21 mouse cellular contexts compared by ENCODE assay signal in the genomic region with DNA sequence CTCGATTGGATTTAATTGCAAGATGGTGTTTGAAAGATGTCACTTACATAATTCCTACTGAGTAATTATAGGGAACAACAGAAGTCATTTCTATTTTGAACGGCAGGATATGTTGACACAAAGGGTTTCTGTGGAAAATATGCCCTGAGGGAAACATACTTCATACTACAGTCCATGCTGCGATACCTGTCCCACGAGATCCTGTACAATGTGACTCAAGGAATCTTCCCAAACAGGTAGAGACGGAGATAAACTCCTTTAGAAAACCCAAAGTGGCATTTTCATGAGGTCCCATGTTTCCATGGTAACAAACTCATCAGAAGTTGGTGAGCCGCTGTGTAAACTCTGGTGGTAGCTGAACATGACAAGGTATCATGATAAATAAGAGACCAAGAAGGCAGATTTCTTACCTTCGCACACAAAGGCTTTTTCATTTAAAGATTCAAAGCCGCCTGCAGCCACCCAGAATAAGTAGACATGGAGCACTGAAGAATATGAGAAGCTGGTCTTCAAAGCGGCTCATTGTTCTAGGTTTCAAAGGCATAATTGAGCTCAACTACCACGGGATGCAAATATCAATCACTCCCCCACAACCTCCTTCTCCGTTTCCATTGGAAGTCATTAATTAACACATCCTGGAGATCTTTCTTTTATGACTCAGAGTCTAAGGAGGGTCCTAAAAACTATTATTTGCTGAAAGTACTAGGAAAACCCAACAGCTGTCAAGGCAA. TPM values are rescaled to one million over a fixed set of nuclear protein-coding genes. Genes with fewer than 3 reads are reported as not detected.
A peak's percentile ranks its signal among the peaks of the same experiment; 100 is the strongest.
DNase-seq lines count a peak whose midpoint lies in the region; ATAC-seq and TF ChIP-seq lines count a peak whose summit lies in the region.
"Had no signal": no experiment of that assay in that cellular context is flagged by ENCODE, and none has a peak within 500 bp of the region (broad histone marks: within the 10 kb centered on the region; RNA-seq: fewer than 3 reads in every experiment).

No protein-coding gene starts in this region.

- no peak overlapping the region for H3K9ac ChIP-seq in forebrain, embryonic 14.5 days (ENCODE audit: low read length)
- no peak overlapping the region for H3K9ac ChIP-seq in forebrain, embryonic 15.5 days (replicated peaks)
- H3K9ac ChIP-seq in limb, embryonic 14.5 days (ENCODE audit: low read depth, low read length, severe bottlenecking): no peak overlapping the region
- H3K9ac ChIP-seq: embryonic facial prominence, embryonic 13.5 days; hindbrain, embryonic 12.5 days; midbrain, embryonic 12.5 days; stomach, embryonic 15.5 days had no signal

- intact Hi-C loops in gastrocnemius, adult 2 months (cut with DNase I): no loop called here

- ATAC-seq in forebrain, embryonic 14.5 days: no peak
- ATAC-seq in forebrain, embryonic 15.5 days (replicated peaks): no peak
- ATAC-seq in limb, embryonic 14.5 days (ENCODE audit: low FRiP score, low read depth): no peak
- ATAC-seq: intestine, embryonic 16.5 days had no signal

- TF ChIP-seq CTCF in gastrocnemius, adult 2 months (IDR thresholded peaks at IDR 0.05): no peak

- no peaks in the 10 kb centered on the region for H3K36me3 ChIP-seq in forebrain, embryonic 14.5 days (ENCODE audit: control insufficient read depth, insufficient read depth, low read length)
- no peaks in the 10 kb centered on the region for H3K36me3 ChIP-seq in forebrain, embryonic 15.5 days
- H3K36me3 ChIP-seq in limb, embryonic 14.5 days (ENCODE audit: control insufficient read depth, insufficient read depth, low read length): no peaks in the 10 kb centered on the region
- no peaks in the 10 kb centered on the region for H3K36me3 ChIP-seq in limb, embryonic 10.5 days
- H3K36me3 ChIP-seq: embryonic facial prominence, embryonic 13.5 days; heart, embryonic 10.5 days; hindbrain, embryonic 12.5 days; midbrain, embryonic 12.5 days; stomach, embryonic 15.5 days had no signal

- H3K9me3 ChIP-seq in forebrain, embryonic 14.5 days (replicated peaks; ENCODE audit: control insufficient read depth, low read length): no peaks in the 10 kb centered on the region
- H3K9me3 ChIP-seq in forebrain, embryonic 15.5 days: no peaks in the 10 kb centered on the region
- H3K9me3 ChIP-seq in limb, embryonic 14.5 days (ENCODE audit: control insufficient read depth, low read length): no peaks in the 10 kb centered on the region
- no peaks in the 10 kb centered on the region for H3K9me3 ChIP-seq in limb, embryonic 10.5 days (replicated peaks)
- H3K9me3 ChIP-seq: embryonic facial prominence, embryonic 13.5 days; heart, embryonic 10.5 days; hindbrain, embryonic 12.5 days; midbrain, embryonic 12.5 days; stomach, embryonic 15.5 days had no signal

- H3K27ac ChIP-seq in forebrain, embryonic 14.5 days (ENCODE audit: low read depth, low read length): no peak overlapping the region
- no peak overlapping the region for H3K27ac ChIP-seq in forebrain, embryonic 15.5 days (replicated peaks)
- no peak overlapping the region for H3K27ac ChIP-seq in limb, embryonic 14.5 days (replicated peaks; ENCODE audit: low read depth, low read length)
- no peak overlapping the region for H3K27ac ChIP-seq in limb, embryonic 10.5 days
- H3K27ac ChIP-seq in gastrocnemius, adult 2 months: no peak overlapping the region
- H3K27ac ChIP-seq: embryonic facial prominence, embryonic 13.5 days; heart, embryonic 10.5 days; hindbrain, embryonic 12.5 days; macrophage; midbrain, embryonic 12.5 days; stomach, embryonic 15.5 days had no signal

- TF ChIP-seq POLR2A in limb, embryonic 14.5 days (IDR thresholded peaks at IDR 0.05; ENCODE audit: borderline replicate concordance, extremely low read depth, insufficient read depth, insufficient read length): no peak

- no peaks in the 10 kb centered on the region for H3K27me3 ChIP-seq in forebrain, embryonic 14.5 days (replicated peaks; ENCODE audit: control insufficient read depth, insufficient read depth, low read length)
- no peaks in the 10 kb centered on the region for H3K27me3 ChIP-seq in forebrain, embryonic 15.5 days
- no peaks in the 10 kb centered on the region for H3K27me3 ChIP-seq in limb, embryonic 14.5 days (ENCODE audit: control insufficient read depth, insufficient read depth, low read length)
- H3K27me3 ChIP-seq in limb, embryonic 10.5 days (ENCODE audit: low read depth, poor library complexity, severe bottlenecking): no peaks in the 10 kb centered on the region
- H3K27me3 ChIP-seq: embryonic facial prominence, embryonic 13.5 days; hindbrain, embryonic 12.5 days; midbrain, embryonic 12.5 days; stomach, embryonic 15.5 days had no signal

- peaks cover 6% of the 10 kb centered on the region for H3K4me1 ChIP-seq in forebrain, embryonic 14.5 days (ENCODE audit: control insufficient read depth, insufficient read depth, low read length)
- H3K4me1 ChIP-seq in forebrain, embryonic 15.5 days: peaks cover 5% of the 10 kb centered on the region; the same call in 1 of the 2 replicates
- no peaks in the 10 kb centered on the region for H3K4me1 ChIP-seq in limb, embryonic 14.5 days (ENCODE audit: control insufficient read depth, insufficient read depth, low read length)
- peaks cover 5% of the 10 kb centered on the region; the same call in 1 of the 2 replicates for H3K4me1 ChIP-seq in limb, embryonic 10.5 days
- H3K4me1 ChIP-seq: embryonic facial prominence, embryonic 13.5 days; heart, embryonic 10.5 days; midbrain, embryonic 12.5 days; stomach, embryonic 15.5 days had no signal

- no peak overlapping the region for H3K4me3 ChIP-seq in forebrain, embryonic 14.5 days (ENCODE audit: low read depth, low read length)
- no peak overlapping the region for H3K4me3 ChIP-seq in forebrain, embryonic 15.5 days
- no peak overlapping the region for H3K4me3 ChIP-seq in limb, embryonic 14.5 days (replicated peaks; ENCODE audit: low read length)
- no peak overlapping the region for H3K4me3 ChIP-seq in limb, embryonic 10.5 days
- H3K4me3 ChIP-seq in gastrocnemius, adult 2 months: no peak overlapping the region
- H3K4me3 ChIP-seq: embryonic facial prominence, embryonic 13.5 days; heart, embryonic 10.5 days; hindbrain, embryonic 12.5 days; midbrain, embryonic 12.5 days; myocyte; stomach, embryonic 15.5 days had no signal

- no peak overlapping the region for H3K4me2 ChIP-seq in forebrain, embryonic 14.5 days (ENCODE audit: low read length)
- H3K4me2 ChIP-seq in forebrain, embryonic 15.5 days (replicated peaks): no peak overlapping the region
- H3K4me2 ChIP-seq in limb, embryonic 14.5 days (replicated peaks; ENCODE audit: low read depth, low read length, severe bottlenecking): no peak overlapping the region
- H3K4me2 ChIP-seq: embryonic facial prominence, embryonic 13.5 days; hindbrain, embryonic 12.5 days; midbrain, embryonic 12.5 days; stomach, embryonic 15.5 days had no signal

- WGBS in forebrain, embryonic 14.5 days: 24% methylated on average over 11 of the region's 11 CpGs
- 30% methylated on average over 11 of the region's 11 CpGs for WGBS in forebrain, embryonic 15.5 days
- 55% methylated on average over 11 of the region's 11 CpGs for WGBS in limb, embryonic 14.5 days
- 72% methylated on average over 11 of the region's 11 CpGs for WGBS in limb, embryonic 10.5 days

- DNase-seq in forebrain, embryonic 14.5 days (ENCODE audit: low spot score): peak; percentile 30
- DNase-seq in limb, embryonic 14.5 days (ENCODE audit: low spot score): peak; percentile 39
- no peak for DNase-seq in limb, embryonic 10.5 days (ENCODE audit: low spot score)
- DNase-seq in R1 (ENCODE audit: low read depth, low spot score): peak; percentile 9
- DNase-seq in brain, embryonic 18.5 days (ENCODE audit: low read depth, low spot score): peak; percentile 0
- DNase-seq in gastrocnemius, adult 2 months: no peak
- DNase-seq in ovary, postnatal 14 days (ENCODE audit: low spot score): no peak
- DNase-seq: adrenal gland, adult 2 months; cerebellum, adult 11-12 months; cerebellum, postnatal 25 days; liver; right cerebral cortex, postnatal 25 days had no signal

RNA-seq across cellular contexts. Expression of a gene that starts 24.4 kb away (rescaled TPM):
- 4.9 and 6.0 TPM in 2 replicates for polyA plus RNA-seq in forebrain, embryonic 14.5 days (2014; fragmentation: Nextera tagmentation; extraction: Ambion mirVana)
- polyA plus RNA-seq in forebrain, embryonic 15.5 days (2015; fragmentation: Nextera tagmentation; extraction: Ambion mirVana): 7.1 and 7.2 TPM in 2 replicates
- polyA plus RNA-seq in limb, embryonic 14.5 days (2012; rRNA removed): 15.5 and 16.2 TPM in 2 replicates
- 18.4 and 18.9 TPM in 2 replicates for polyA plus RNA-seq in limb, embryonic 14.5 days (2014; fragmentation: Nextera tagmentation; extraction: Ambion mirVana)
- polyA plus RNA-seq in limb, embryonic 10.5 days (2016; fragmentation: Nextera tagmentation; extraction: Ambion mirVana): 2.9 TPM in 2 replicates
- 1 to 10 TPM; 2.5 to 3.4 TPM for total RNA-seq in gastrocnemius, adult 2 months (2021)

Comparison
In these comparisons a context has a peak if more than half of its experiments do, and no peak if none do; other contexts are left out.
1. DNase-seq: peak in forebrain, embryonic 14.5 days (single experiment), limb, embryonic 14.5 days (single experiment), R1 (single experiment) and brain, embryonic 18.5 days (single experiment); none in limb, embryonic 10.5 days (single experiment), gastrocnemius, adult 2 months (single experiment) and ovary, postnatal 14 days (single experiment).